Mouse (Mus musculus) leukemia stem cell, adult 10-12 weeks (primary cell): ENCODE measurements around the gene Mmp8. TPM values are rescaled to one million over a fixed set of nuclear protein-coding genes. Genes with fewer than 3 reads are reported as not detected.

ENCODE experiments used
- polyA plus RNA-seq: library from polyadenylated mRNA; stranded (reverse); fragments of >175 nt; gene quantifications from 2 replicates; pipeline ENCODE4 v1.2.3, GENCODE M21; 2012; ENCODE audit warnings: low replicate concordance

Mmp8 gene
- polyA plus RNA-seq: 0.11 TPM in 1 of 2 replicates, not detected in the other

DNA sequence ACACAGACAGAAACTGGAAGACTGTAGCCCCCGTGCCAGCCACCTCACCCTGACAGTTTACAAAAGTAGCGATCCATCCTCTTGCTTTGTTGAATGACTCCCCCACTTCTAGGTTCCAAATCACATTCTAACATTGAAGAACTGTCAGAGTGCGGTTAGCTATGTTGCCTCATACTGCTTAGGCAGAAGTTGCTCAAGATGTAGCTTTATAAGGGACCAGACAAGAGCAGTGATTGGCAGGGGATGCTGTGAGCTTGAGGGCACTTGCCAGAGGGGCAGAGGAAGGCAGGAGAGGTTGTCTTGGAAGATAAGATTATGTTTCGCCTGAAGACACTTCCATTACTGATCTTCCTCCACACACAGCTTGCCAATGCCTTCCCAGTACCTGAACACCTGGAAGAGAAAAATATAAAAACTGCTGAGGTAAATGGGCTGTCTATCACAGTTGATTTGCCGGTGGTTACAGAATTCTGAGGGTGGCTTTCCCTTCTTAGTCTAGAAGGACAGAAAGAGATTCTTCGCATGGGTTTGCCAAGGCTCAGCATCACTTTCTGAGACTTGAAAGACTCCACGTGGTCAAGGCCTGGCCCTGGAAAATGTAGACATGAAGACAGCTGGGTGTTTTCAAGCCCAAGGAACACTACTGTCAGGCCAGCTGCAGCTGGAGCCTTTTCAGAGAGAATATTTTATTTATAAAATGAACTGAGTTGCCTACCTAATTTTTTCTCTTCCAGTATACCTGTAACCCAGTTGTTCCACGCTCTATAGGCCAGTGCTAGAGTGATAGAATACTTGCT is at the start of gene Mmp8:
Gene Mmp8, plus strand, starts transcription at position 236 of the 797 bp plus-strand sequence.

DNA sequence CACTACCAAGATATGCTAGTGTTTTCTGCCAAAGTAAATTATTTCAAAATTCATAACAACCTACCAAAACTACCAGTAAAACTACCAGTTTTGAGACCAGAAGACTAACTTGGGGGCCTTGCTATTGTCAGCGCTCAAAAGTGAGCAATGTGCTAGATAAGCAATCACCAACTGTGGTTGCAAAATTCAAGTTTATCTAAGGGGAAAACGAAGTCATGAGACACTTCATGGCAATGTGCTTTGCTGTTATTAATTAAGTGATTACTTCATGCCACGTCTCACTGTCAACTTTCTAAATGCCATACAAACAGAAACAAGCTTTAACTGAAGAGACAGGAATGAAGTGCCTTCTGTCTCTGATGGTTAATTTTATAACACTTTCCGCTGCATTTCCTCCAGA is 12.9 kb downstream of the Mmp8 start, which contains the start of gene Mmp27:
Gene Mmp27, plus strand, starts transcription at position 235 of the 400 bp plus-strand sequence.

Other genes with a start within 250 kb of the Mmp8 start
- not detected in 2 replicates for gene Mmp12, start 214.1 kb upstream of the Mmp8 start, polyA plus RNA-seq
- not detected in 2 replicates for gene Mmp1b, start 170.4 kb upstream of the Mmp8 start, polyA plus RNA-seq
- gene Mmp3, start 112.6 kb upstream of the Mmp8 start, polyA plus RNA-seq: 0.25 TPM in 1 of 2 replicates, not detected in the other
- 0.24 TPM in 1 of 2 replicates, not detected in the other for gene Mmp10, start 56.1 kb upstream of the Mmp8 start, polyA plus RNA-seq
- 0.13 TPM in 1 of 2 replicates, not detected in the other for gene Mmp27, start 12.9 kb downstream of the Mmp8 start, polyA plus RNA-seq
- not detected in 2 replicates for gene Mmp20, start 69.8 kb downstream of the Mmp8 start, polyA plus RNA-seq
- not detected in 2 replicates for gene Mmp7, start 133.6 kb downstream of the Mmp8 start, polyA plus RNA-seq
- gene Tmem123, start 205.6 kb downstream of the Mmp8 start, polyA plus RNA-seq: 43.8 and 77.1 TPM in 2 replicates